Mouse (Mus musculus) right cerebral cortex, adult 18-20 months (tissue): ENCODE data around the gene Fuom.
"Not testable (repeated sequence)": the region's sequence is repeated elsewhere in the genome, so short reads cannot be mapped to it uniquely, and the experiment has no call there.

ENCODE experiments used
- DNase-seq: peaks from one replicate; pipeline ENCODE4 v3.0.0; 2022; ENCODE audit warnings: mixed read lengths

The Fuom gene

GRCm38 (mm10) chr7:140101993-140102860 lies at the start of gene Fuom:
Gene Fuom (minus strand): TSS chr7:140102441.
- DNase-seq = peak; percentile 92

- DNase-seq = no peak
These were observed 42.3 kb upstream of the Fuom start for GRCm38 (mm10) chr7:140144550-140144949.

DNA sequence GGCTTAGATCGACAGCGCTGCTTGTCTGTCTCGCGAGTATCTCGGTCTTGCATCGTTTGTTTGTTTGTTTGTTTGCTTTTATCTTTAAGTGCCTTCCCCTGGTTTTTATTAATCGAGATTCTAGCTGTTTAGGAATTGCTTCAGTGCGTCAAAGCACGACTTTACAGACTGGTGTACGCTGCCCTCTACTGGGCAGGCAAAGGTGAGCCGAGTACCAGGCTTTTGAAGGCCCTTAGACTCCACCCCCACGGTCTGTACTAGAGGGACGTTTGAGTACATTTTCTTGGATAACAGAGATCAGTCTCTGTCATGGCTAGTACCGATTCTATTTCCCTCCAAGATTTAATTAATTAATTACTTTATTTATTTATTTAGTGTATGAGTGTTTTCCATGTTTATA lies 39.1 kb upstream of the Fuom start:
- DNase-seq = peak; percentile 51

DNA sequence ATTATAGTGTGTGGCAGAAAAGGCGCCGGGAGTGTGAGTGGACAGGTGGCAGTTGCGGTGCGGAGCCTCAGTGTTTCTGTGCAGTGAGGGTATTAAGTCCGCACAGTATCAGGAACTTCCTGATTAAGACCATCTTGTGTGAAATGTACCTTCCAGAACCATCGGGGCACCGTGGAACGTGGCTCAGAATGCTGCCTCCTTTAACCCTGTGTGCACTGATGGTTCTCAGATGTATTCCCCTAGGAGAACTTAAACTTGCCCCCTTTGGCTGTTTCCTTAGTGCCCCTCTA lies 35.7 kb upstream of the Fuom start:
- no peak for DNase-seq

GRCm38 (mm10) chr7:140137135-140138020 lies 35.1 kb upstream of the Fuom start, which contains the start of gene Mtg1:
Gene Mtg1 (plus strand): TSS chr7:140137564.
- peak; percentile 97 for DNase-seq

DNA sequence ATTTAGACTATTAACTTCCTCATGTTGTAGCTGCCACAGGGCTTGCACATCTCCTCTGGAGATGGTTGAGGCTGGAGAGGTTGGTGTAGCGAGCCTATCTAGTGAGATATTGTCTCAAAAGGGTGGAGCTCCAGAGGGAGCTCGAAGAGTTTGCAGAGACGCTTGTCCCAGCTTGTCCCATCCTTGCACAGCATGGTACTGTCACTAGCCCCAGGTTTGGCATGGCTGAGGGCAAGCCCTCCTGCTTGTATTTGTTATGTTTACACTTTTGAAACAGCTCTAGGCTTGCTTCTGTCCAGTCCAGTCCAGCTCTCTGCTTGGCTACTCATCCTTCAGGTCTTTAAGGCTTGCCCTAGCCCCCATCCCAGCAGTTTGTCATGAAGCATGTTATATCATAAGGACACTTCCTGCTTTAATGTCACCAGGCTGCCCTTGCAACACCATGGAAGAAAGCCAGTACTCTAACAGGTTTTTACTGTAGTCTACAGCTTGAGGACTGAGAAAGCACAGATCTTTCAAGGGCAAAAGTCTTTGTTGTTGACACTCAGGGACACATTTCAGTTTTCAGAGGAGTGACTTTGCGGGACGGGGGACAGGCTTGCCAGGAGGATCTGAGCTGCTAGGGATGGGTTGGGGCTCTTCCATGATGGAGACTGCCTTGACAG lies 33.0 kb upstream of the Fuom start:
- DNase-seq = no peak

- DNase-seq = not testable (repeated sequence)
These were observed 31.8 kb upstream of the Fuom start for GRCm38 (mm10) chr7:140134033-140134432.

DNA sequence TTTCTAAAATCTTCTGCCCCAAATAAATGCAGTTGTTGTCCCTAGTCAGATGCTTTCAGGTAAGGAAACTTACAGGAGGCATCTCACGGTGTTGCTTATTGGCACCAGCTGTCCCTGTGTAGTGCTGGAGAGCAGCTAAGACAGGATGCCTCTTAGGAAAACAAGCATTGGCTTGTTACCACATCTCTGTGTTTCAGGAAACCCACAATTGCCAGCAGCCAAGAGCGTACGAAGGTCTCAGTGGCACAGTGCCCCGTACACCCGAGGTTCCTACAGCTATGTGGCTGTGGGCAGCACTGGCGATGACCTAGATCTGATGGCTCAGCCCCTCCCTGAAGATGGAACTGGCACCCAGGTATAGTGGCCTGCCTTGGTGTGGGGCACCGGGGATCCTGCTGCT lies 29.9 kb upstream of the Fuom start:
- DNase-seq = not testable (repeated sequence)

DNA sequence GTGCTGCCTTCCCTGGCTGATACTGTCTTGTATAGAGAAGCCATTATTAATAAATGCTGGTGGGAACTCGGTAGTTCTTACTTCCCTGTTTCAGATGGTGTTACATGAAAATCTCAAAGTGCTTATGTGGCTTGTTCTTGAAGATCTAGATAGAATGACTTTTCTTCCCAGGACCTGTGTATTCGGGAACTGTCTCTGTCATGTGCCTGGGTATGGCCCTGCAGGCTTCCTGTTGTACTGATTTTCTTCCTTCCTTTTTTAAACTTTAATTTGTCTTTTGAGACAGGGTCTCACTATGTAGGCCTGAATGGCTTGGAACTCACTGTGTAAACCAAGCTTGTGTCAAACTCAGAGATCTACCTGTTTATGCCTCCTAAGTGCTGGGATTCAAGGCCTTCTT lies 25.7 kb upstream of the Fuom start:
- no peak for DNase-seq

DNA sequence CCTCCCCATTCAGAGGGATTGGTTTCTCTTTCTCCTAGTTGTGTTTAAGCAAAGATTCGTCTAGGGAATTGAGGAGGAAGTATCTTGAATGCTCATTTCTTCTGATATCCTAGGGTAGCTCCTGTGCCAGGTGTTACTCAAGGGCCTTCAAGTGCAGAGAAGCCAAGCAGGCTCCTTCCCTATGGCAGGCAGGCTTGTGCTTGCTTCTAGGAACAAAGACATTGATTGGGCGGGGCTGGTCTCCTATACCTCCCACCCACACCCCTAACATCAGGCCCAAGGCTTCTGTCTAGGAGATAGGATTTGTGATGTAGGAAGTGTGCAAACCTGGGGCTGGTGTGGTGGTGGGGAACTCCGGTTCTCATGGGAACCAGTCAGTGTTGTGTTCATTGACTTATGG lies 24.7 kb upstream of the Fuom start:
- no peak for DNase-seq

DNA sequence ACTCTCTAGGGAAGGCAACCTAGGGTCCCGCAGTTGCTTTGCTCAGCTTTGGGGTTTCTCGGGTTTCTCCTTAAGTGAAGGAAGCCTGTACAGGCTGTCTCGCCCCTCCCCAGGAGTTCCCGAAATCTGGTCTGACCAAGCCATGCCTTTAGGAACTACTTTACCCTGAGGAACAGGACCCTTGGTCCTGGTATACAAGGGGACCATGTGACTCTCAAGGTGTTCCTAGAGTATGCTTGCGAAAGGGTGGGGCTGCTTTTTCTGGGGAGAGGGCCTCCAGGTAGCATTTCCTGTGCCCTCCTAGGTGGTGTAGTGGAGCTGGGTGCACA lies 23.7 kb upstream of the Fuom start:
- DNase-seq = no peak

DNA sequence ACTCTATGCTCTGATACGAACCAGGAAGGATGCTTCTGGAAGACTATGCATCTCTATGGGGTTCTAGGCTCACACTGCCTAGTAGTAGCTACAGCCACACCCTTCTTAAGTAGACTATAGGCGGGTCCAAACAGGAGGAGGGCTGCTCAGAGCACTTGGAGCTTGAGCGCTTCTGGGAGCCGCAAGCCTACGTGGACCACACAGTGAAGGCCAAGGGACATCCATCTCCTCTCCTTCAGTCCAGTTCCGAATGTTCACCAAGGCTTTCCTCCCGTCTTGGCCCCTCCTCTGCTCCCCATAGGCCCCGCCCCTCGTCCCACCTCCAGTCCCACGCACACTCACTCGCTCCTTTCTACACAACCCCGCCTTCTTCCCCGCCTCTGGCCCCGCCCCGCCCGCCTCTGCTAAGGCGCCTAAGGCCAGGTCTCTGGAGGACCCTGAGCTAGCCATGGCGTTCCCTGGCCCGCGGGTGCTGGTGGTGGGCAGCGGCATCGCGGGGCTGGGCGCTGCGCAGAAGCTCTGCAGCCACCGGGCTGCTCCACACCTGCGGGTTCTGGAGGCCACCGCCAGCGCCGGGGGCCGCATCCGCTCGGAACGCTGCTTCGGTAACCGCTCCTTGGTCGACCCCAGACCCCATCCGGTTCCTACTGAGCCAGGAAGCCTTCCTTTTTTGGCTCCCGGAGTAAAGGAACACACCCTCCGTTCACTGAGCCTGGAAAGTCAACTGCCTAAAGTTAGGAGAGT lies 23.2 kb upstream of the Fuom start:
- DNase-seq = peak; percentile 92

DNA sequence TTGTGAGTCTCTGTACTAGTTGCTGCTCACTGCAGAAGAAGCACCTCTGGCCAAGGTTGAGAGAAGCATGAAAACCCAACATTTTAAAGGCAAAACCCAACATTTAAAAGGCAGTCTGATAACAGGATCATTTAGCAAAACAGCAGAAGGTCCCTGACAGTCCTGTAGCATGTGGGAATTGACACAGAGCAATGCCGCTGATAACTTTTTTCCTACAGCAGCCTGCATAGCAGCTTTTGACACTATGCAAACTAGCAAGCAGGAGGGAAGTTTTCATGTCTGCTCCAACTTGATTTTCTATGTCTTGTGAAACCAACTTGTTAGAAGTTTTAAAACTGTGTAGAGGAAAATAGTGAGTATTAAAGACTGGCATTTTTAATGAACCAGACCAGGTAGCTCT lies 22.1 kb upstream of the Fuom start:
- DNase-seq = no peak

- no peak for DNase-seq
These were observed 20.5 kb upstream of the Fuom start for GRCm38 (mm10) chr7:140122765-140123164.

GRCm38 (mm10) chr7:140121338-140121910 lies 19.2 kb upstream of the Fuom start:
- DNase-seq = no peak

GRCm38 (mm10) chr7:140120484-140120883 lies 18.2 kb upstream of the Fuom start:
- DNase-seq = no peak

DNA sequence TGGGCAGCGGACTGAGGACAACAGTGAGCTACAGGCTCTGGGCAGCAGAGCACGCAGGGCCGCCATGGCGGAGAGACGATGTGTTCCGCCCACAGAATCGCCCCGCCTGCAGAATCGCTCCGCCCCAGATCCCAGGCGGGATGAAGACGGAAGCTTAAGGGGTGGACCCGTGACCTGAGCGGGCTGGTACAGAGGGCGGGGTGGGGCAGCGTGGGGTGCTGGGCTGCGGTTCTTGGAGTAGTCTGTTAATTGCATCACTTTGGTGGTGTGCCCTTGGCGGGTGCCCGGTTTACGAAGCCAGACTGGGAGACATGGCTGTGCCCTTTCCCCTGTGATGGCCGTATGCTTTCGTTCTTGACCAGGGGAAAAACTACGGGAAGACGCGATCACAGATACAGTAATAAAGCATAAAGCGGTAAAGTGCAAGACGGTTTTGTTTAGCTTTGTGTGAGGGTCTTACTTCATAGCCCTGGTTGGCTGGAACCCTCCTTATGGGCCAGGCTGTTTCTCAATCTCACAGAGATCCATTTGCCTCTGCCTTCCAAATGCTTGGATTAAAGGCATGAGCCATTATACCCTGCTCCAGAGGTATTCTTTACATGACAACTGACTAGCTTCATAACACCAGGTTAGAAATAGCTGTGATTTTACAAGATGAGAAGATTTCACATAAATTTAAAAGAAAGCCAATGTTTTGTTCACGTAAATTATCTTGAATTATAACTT lies 14.3 kb upstream of the Fuom start, which contains the start of gene Echs1:
Gene Echs1 (minus strand): TSS at position 148 of the 726 bp plus-strand sequence.
- DNase-seq = peak; percentile 93

- DNase-seq = peak; percentile 76
These were observed 13.5 kb upstream of the Fuom start, which contains the start of gene Paox for GRCm38 (mm10) chr7:140115583-140116328. Gene Paox (plus strand): TSS chr7:140115799.

GRCm38 (mm10) chr7:140111943-140112342 lies 9.7 kb upstream of the Fuom start:
- no peak for DNase-seq

GRCm38 (mm10) chr7:140104009-140104408 lies 1.8 kb upstream of the Fuom start:
- DNase-seq = no peak

- DNase-seq = no peak
These were observed 743 bp downstream of the Fuom start for GRCm38 (mm10) chr7:140101498-140101897.
